Mouse (Mus musculus): ENCODE results near the gene Ppp2r5d. TPM values are rescaled to one million over a fixed set of nuclear protein-coding genes. Genes with fewer than 3 reads are reported as not detected.

Gene Ppp2r5d
- polyA plus RNA-seq, 1 experiment from 2014 or later, result 99.9 TPM

Other genes starting within 250 kb of the Ppp2r5d start
- gene Ttbk1, start 217.4 kb downstream of the Ppp2r5d start, polyA plus RNA-seq (2014; fragmentation: Nextera tagmentation; extraction: Ambion mirVana), result 0.04 and 0.11 TPM in 2 replicates
- gene Dnph1, start 208.4 kb downstream of the Ppp2r5d start, polyA plus RNA-seq (2014; fragmentation: Nextera tagmentation; extraction: Ambion mirVana), result 67.9 and 71.2 TPM in 2 replicates
- gene Cul9, start 158.7 kb downstream of the Ppp2r5d start, polyA plus RNA-seq (2014; fragmentation: Nextera tagmentation; extraction: Ambion mirVana), result 3.0 and 4.8 TPM in 2 replicates
- gene Srf, start 148.9 kb downstream of the Ppp2r5d start, polyA plus RNA-seq (2014; fragmentation: Nextera tagmentation; extraction: Ambion mirVana), result 10.3 and 12.8 TPM in 2 replicates
- gene Ptk7, start 75.6 kb downstream of the Ppp2r5d start, polyA plus RNA-seq (2014; fragmentation: Nextera tagmentation; extraction: Ambion mirVana), result 58.5 and 64.1 TPM in 2 replicates
- gene Klc4, start 59.1 kb downstream of the Ppp2r5d start, polyA plus RNA-seq (2014; fragmentation: Nextera tagmentation; extraction: Ambion mirVana), result 22.0 and 31.5 TPM in 2 replicates
- 121 and 141 TPM in 2 replicates for gene Mrpl2, start 58.9 kb downstream of the Ppp2r5d start, polyA plus RNA-seq (2014; fragmentation: Nextera tagmentation; extraction: Ambion mirVana)
- gene Cul7, start 54.8 kb downstream of the Ppp2r5d start, polyA plus RNA-seq (2014; fragmentation: Nextera tagmentation; extraction: Ambion mirVana), result 40.7 and 42.6 TPM in 2 replicates
- 54.0 and 66.5 TPM in 2 replicates for gene Rrp36, start 30.8 kb downstream of the Ppp2r5d start, polyA plus RNA-seq (2014; fragmentation: Nextera tagmentation; extraction: Ambion mirVana)
- 148 and 174 TPM in 2 replicates for gene Mea1, start 26.3 kb downstream of the Ppp2r5d start, polyA plus RNA-seq (2014; fragmentation: Nextera tagmentation; extraction: Ambion mirVana)
- gene Klhdc3, start 24.2 kb downstream of the Ppp2r5d start, polyA plus RNA-seq (2014; fragmentation: Nextera tagmentation; extraction: Ambion mirVana), result 91.0 and 110 TPM in 2 replicates
- gene Pex6, start 6.4 kb upstream of the Ppp2r5d start, polyA plus RNA-seq (2014; fragmentation: Nextera tagmentation; extraction: Ambion mirVana), result 20.5 and 21.0 TPM in 2 replicates
- 0.43 and 1.0 TPM in 2 replicates for gene Gnmt, start 24.1 kb upstream of the Ppp2r5d start, polyA plus RNA-seq (2014; fragmentation: Nextera tagmentation; extraction: Ambion mirVana)
- gene Cnpy3, start 47.1 kb upstream of the Ppp2r5d start, polyA plus RNA-seq (2014; fragmentation: Nextera tagmentation; extraction: Ambion mirVana), result 61.7 and 71.5 TPM in 2 replicates
- gene Ptcra, start 58.6 kb upstream of the Ppp2r5d start, polyA plus RNA-seq (2014; fragmentation: Nextera tagmentation; extraction: Ambion mirVana), result 0.38 and 0.56 TPM in 2 replicates
- 73.6 and 92.5 TPM in 2 replicates for gene 2310039H08Rik, start 67.5 kb upstream of the Ppp2r5d start, polyA plus RNA-seq (2014; fragmentation: Nextera tagmentation; extraction: Ambion mirVana)
- gene Rpl7l1, start 77.6 kb upstream of the Ppp2r5d start, polyA plus RNA-seq (2014; fragmentation: Nextera tagmentation; extraction: Ambion mirVana), result 139 and 164 TPM in 2 replicates
- gene Bicral, start 153.4 kb upstream of the Ppp2r5d start, polyA plus RNA-seq (2014; fragmentation: Nextera tagmentation; extraction: Ambion mirVana), result 2.6 and 5.2 TPM in 2 replicates
- gene Tbcc, start 185.6 kb upstream of the Ppp2r5d start, polyA plus RNA-seq (2014; fragmentation: Nextera tagmentation; extraction: Ambion mirVana), result 71.0 and 82.1 TPM in 2 replicates
- 0.18 and 0.26 TPM in 2 replicates for gene Prph2, start 205.3 kb upstream of the Ppp2r5d start, polyA plus RNA-seq (2014; fragmentation: Nextera tagmentation; extraction: Ambion mirVana)

Data from kidney, embryonic 14.5 days (tissue).